Mouse (Mus musculus): ENCODE data around the gene Fyb.

Gene Fyb

DNA sequence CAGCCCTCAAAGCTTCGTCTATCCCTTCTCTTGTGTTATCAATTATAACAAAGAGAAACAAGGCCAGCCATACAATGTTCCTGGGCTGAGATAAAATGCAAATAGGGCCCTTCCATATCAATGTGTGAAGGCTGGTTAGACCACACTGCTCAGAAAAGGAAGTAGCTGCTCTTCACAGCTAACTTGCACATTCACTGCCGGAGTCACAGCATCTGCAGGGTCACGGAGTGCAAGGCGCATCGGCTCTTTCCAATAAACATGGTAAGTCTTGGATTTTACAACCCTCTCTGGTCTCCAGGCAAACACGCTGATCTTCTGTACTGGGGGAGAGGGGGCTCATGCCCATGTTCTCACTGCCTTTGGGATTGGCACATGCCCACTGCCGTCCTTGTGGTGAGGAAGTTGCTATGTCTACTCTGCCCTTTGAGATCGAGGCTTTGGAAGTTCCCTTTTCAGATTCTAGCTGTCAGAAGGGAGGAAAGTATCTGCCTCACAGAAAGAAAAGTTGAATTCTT is at the start of gene Fyb:
TSS of gene Fyb (plus strand) at position 201 of the 515 bp plus-strand sequence.
- DNase-seq = peak; percentile 84

DNA sequence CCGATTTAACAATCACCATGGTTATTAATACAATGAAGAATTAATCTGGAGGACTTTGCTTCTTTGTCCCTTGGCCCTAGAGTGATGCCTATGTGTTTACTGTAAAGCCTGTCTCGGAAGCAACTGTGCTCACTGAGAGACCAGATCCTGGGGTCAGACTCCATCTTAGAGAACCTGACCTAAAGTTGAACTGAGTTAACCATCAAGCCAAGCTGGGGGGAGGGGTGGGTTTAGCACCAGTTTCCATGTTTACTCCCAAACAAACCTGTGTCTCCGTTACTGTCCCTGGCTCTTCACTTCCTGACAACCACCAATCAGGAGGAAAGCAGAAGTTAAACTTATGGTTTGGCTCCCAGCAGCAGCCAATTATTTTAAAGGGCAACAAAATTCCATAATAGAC is 39.1 kb upstream of the Fyb start:
- DNase-seq = no peak

- no peak for DNase-seq
Observed at GRCm38 (mm10) chr15:6492386-6492785, 30.3 kb upstream of the Fyb start.

DNA sequence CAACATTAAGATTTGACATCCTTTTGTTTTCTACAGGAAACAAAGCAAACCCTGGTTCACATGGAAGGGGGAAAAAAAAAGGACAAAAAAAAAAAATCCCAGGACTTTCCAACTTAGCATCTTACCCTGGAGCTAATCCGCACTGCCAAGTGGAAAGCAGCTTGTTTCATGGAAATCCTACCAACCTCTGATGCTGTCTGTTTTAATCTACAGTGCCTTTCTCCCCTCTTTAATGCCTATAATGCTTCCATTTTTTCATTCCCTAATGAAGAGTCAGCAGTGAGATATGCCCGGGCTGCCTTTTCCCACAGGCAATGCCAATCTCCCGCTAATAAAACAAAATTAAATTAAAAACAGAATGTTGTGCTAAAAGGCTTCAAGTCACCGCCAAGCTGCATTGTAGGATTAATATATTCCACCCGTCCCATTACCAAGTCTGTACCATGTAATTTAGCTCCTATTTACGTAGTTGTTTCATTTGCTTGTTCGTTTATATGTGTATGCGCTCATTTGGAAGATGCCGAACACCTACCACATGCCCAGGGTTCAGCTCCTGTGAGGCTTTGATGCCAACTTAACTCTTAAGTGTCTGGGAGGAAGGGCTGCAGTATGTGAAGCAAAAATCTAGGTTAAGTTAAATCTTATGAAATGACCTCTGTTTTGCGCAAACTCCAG is 24.1 kb upstream of the Fyb start:
- DNase-seq = no peak

DNA sequence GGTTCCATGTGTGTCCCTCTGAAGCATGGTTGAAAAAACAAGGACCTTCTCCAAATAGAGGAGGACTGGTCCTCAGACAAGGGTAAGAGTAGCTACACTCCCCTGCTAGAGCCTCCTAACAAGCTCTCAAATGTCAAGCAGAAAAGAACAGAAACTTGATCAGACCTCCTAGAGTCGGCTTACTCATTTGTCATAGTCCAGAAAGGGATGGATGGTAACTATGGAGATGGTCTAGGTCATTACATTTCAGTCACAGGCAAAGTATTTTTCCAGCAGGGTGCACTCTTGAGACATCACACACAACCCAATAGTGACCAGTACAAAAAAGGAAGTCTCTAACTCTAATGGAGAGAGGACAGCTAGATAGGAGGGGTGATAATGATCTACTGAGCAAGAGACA is 21.9 kb upstream of the Fyb start:
- peak; percentile 91 for DNase-seq

DNA sequence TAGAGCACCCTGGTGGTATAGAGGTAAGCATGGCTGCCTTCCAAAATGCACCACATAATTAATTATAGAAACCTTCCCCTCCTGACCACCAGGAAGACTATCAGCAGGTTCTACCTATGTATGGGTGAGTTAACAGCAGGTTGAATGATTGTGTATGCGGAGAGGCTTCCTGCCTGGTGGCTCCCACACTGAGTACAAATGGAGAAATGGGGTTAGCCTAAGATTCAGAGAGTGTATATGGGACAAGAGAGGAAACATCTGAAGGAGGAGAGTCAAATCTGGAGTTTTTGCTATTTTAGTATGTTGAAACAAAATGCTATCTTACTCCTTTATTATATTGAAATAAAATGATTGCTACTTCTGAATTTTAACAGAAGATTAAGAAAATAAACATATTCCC is 5.1 kb upstream of the Fyb start:
- DNase-seq = no peak

DNA sequence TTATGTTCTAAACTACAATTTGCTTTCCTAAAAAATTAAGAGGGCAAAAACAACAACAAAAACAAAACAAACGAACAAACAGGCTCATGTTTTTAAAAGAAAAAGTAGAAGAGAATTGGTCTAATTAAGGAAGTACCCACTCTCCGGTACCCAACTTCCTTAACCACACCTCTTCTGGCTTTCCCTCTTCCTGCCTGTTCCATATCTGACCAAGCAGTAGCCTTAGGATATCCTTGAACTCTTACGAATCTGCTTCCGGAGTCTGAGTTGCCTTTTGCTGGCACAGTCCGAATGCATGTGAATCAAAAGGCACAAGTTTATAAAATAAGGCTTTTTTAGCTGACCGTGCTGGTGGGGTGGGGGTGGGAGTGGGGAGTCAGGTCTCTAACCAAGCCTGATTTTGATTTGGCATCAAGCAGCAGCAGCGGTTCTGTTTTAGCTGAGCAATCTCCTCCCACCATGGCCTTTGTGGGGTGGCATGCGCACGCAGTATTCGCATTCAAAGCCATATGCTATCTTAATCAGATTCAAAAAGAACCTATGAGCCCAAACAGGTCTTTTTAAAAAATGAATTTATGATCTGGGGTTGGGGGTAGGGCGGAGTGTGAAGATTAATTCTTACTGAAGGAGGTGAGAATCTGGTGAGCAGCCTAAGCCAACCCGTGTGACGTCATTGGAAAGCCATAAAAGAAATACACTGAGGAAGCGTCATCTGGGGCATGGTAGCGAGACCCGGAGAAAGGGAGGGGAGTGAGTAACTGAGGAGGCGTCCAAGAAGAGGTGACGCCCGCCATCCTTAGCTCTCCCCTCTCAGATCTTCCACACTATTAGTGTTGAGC is 3.0 kb upstream of the Fyb start:
- no peak for DNase-seq

DNA sequence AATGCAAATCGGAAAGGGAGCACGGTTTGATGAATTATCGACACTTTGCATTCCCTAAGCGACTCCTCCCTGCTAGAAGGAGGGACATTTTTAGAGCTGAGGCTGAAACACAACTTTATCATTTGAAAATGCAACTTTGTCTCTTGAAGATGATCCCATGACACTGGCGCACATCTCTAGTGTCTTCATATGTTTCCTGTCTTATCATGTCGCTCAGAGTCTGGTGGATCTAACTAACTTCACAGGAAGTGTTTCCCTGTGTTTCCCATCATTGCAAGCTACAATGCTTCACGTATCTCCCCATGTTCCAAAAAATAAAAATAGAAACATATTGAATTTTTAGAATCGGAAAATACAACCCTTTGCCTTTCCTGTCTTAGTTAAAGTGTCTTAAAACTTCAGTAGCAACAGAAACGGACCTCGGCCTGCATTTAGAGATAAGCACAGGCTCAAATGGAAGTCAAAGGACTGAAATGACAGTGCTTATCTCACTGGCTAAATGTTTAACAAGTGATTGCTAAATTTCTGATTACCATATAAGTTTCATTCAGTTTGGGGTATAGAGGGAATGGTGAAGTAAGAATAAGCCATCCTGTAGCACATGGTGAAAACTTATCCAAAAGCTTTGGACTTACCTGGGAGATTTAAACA is 2.0 kb upstream of the Fyb start:
- DNase-seq = no peak

- no peak for DNase-seq
Observed at GRCm38 (mm10) chr15:6524801-6525200, 2.1 kb downstream of the Fyb start.

GRCm38 (mm10) chr15:6525386-6525785 is 2.7 kb downstream of the Fyb start:
- DNase-seq = no peak

- no peak for DNase-seq
Observed at GRCm38 (mm10) chr15:6533858-6534343, 11.2 kb downstream of the Fyb start.

GRCm38 (mm10) chr15:6534592-6534991 is 11.9 kb downstream of the Fyb start:
- no peak for DNase-seq

GRCm38 (mm10) chr15:6539639-6540338 is 17.1 kb downstream of the Fyb start:
- no peak for DNase-seq

DNA sequence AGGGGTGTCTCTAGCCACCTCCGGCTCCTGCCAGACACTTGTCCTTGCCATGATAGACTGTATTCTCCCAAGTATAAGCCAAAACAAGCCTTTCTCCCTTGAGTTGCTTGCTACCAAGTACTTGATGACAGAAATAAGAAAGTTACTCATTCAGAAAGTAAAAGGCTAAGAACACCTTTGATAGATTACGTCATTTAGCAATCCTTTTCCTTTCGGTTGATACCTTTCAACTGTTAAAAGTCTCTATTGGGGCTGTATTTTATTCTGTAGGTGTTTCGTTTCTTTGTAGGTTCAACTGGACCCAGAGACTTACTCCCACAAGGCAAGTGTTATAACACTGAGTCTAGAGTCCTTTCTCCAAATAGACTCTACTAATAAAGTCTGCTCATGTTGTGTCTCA is 26.3 kb downstream of the Fyb start:
- DNase-seq = no peak

DNA sequence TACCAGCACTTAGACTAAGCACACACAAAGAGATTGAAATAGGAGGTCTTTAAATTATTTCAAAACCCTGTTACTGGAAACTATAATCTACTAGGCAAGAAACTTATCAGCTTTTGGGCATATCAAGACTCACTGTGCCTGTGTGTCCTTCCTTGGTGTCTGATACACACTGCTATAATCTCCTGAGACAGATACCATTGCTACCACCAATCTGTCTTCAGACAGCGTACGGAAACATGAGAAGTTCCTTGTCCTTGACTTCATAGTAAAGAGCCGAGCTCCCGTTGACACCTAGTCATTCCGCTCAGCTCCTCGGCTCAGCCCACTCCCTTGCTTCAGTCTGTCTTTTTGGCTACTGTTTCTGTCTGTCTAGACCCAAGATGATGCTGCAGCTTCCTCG is 29.2 kb downstream of the Fyb start:
- DNase-seq = peak; percentile 42

DNA sequence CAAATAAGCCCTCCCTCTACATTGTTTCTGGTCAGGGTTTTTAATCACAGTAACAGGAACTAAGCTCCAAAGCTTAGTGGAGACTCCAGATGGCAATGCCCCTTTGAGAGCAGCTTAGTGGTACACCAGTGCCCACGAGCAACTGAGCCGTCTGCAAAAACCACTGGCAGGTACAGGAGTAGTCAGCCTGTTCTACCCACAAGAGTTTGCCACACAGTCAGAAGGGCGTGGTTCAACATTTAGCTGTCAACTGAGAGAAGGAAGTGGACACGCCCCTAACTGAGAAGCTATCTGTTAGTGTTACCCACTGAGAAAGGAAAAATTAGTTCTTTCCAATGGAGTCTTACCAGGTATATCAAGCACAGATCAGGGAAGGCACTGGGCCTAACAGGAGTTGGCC is 32.1 kb downstream of the Fyb start:
- peak; percentile 91 for DNase-seq

- peak; percentile 90 for DNase-seq
Observed at GRCm38 (mm10) chr15:6555536-6555935, 32.9 kb downstream of the Fyb start.

DNA sequence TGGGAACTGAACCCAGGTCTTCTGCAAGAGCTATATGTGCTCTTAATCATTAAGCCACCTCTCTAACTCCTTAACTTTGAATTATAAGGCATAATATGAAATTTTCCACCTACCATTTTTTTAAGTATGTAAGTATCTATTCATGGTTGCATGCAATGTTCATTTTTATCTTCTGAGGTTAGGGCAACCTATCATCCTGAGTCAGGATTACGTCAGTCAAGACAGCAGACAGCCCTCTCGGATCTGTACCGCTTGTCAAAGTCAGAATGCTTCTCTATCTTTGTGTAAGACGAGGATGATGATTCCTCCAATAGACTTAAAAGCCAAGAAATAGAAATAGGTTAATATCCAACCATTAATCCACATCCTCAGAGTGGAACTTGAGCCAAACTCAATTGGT is 33.6 kb downstream of the Fyb start:
- DNase-seq = peak; percentile 29

DNA sequence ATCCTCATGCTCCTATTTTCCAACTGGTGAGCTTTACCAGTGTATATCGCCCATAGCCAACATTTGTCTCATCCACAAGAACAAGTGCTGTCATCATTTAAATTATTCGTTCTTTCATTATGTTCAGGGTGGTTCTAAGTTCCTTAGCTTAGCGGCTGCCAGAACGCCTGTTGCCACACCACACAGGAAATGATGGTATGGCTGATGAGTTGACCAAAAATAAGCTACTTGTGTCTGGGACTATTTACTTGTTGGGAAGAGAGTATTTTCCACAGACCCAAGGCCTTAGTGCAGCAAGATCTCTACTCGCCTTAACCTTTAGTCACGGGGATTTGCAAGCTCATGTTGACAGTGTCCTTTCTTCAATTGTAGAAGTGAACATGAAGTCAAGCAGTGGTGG is 34.3 kb downstream of the Fyb start:
- DNase-seq = peak; percentile 89

GRCm38 (mm10) chr15:6557552-6557951 is 34.9 kb downstream of the Fyb start:
- peak; percentile 21 for DNase-seq

- DNase-seq = no peak
Observed at GRCm38 (mm10) chr15:6559188-6559587, 36.5 kb downstream of the Fyb start.

DNA sequence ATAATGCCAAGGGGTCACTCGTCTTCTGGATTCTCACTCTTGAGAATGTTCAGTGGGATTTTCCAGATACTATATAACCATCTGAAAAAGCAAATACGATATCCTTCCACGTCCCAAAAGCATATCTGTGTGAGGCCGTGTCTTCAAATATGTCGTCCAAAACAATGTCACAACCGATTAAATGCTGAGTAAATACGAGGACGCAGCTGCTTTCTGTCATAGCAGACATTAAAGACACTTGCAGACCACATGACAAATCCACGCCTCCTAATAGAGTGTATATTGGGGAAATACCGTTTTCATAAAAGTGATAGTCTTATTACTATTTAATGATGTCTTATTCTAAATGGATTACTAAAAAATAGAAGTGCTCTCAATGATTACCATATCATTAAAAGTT is 38.0 kb downstream of the Fyb start:
- DNase-seq = no peak

DNA sequence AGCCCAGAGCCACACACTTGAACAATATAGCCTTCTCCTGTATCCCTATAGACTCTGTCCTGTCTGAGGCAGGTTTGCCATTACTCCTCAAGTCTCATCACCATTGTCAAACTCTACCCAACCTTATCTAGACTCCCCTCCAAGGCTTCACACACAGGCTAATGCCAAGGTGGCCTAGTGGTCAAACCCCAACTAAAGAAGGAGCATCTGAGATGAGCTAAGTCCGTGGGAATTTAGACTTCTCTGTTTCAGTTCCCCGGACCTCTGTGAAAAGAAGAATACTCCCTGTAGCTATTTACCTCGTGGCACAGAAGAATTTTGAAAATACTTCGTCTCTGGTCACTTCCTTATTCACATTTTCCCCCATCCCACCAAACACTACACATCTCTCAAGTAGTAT is 39.5 kb downstream of the Fyb start:
- peak; percentile 87 for DNase-seq

All from heart, adult 11 months (tissue).